Mouse (Mus musculus) embryonic facial prominence, embryonic 10.5 days (tissue): Measurements from ENCODE around the gene Hdgfl3. TPM values are rescaled to one million over a fixed set of nuclear protein-coding genes. Genes with fewer than 3 reads are reported as not detected.

ENCODE experiments used
- DNase-seq: peaks from one replicate; pipeline ENCODE4 v3.0.0-alpha.2; 2017; ENCODE audit warnings: low spot score
- H3K27ac ChIP-seq: fragments of 300-500 bp; sonication (generic); replicated peaks from 2 replicates; pipeline ENCODE4 v1.5.1; 2016; ENCODE audit warnings: mild to moderate bottlenecking
- H3K27me3 ChIP-seq: fragments of 300-500 bp; sonication (generic); replicated peaks from 2 replicates; pipeline ENCODE4 v1.6.1; 2016; ENCODE audit warnings: low read depth, mild to moderate bottlenecking; ENCODE audit not compliant: poor library complexity, severe bottlenecking
- H3K36me3 ChIP-seq: fragments of 300-500 bp; sonication (generic); replicated peaks from 2 replicates; pipeline ENCODE4 v1.6.1; 2016; ENCODE audit warnings: mild to moderate bottlenecking, moderate library complexity
- H3K4me1 ChIP-seq: fragments of 300-500 bp; sonication (generic); 2 replicates; pipeline ENCODE4 v1.6.1; 2016
- H3K4me3 ChIP-seq: fragments of 300-500 bp; sonication (generic); 2 replicates; pipeline ENCODE4 v1.5.1; 2016; ENCODE audit warnings: mild to moderate bottlenecking, moderate library complexity
- H3K9me3 ChIP-seq: fragments of 300-500 bp; sonication (generic); 2 replicates; pipeline ENCODE4 v1.6.1; 2016; ENCODE audit warnings: mild to moderate bottlenecking
- WGBS: fragments of 180-500 bp; shearing (Covaris S2); methylation state at CpG from one replicate; pipeline ENCODE4 v1.1.7; 2016; 5-methylcytosine and 5-hydroxymethylcytosine counted together
- polyA plus RNA-seq: library from polyadenylated mRNA; unstranded; fragments of >200 nt; fragmentation: Nextera tagmentation; extraction: Ambion mirVana; gene quantifications from 2 replicates; pipeline ENCODE4 v1.2.1, GENCODE M21; 2016

The Hdgfl3 gene
- polyA plus RNA-seq, 1 experiment from 2014 or later: 27.5 TPM

GRCm38 (mm10) chr7:81861461-81861860 lies 72.8 kb downstream of the Hdgfl3 start:
- H3K4me3 ChIP-seq: no peak overlapping the region
- H3K27ac ChIP-seq: no peak overlapping the region
- H3K27me3 ChIP-seq: peaks cover 63% of the 10 kb centered on the region
- DNase-seq: no peak
- no peaks in the 10 kb centered on the region; the same call in 1 of the 2 replicates for H3K36me3 ChIP-seq
- peaks cover 43% of the 10 kb centered on the region for H3K4me1 ChIP-seq
- H3K9me3 ChIP-seq: no peaks in the 10 kb centered on the region
- WGBS: 73% methylated on average over 2 of the region's 2 CpGs

- Histone ChIP-seq H3K36me3 (no peaks in the 10 kb centered on the region), H3K4me3 (no peak overlapping the region), H3K27me3 (peaks cover 67% of the 10 kb centered on the region), H3K4me1 (peaks cover 43% of the 10 kb centered on the region), H3K27ac (no peak overlapping the region), H3K9me3 (no peaks in the 10 kb centered on the region)
- WGBS: 81% methylated on average over 5 of the region's 5 CpGs
- DNase-seq: no peak
These were observed 73.3 kb downstream of the Hdgfl3 start for GRCm38 (mm10) chr7:81860996-81861395.

DNA sequence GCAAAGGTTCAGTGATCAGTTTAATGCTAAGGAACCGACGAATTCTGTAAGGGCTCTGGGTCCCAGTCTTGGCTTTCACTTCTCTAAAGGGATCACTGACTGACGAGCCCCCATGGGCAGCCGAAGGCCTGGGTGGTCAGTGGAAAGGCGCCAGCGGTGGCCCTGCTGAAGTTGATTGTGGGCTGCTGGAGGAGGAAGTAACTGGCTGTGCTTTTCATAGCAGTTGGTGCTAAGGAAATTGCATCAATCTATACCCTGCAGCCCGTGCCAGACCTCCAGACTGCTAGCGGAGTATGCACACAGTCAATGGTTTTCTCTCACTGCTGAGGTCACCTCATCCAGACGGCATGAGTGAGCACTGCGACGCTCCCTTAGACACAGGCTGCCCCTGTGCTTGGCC lies 74.2 kb downstream of the Hdgfl3 start:
- Histone ChIP-seq H3K4me3 (peak overlapping the region; percentile 80), H3K9me3 (no peaks in the 10 kb centered on the region), H3K27ac (no peak overlapping the region), H3K4me1 (peaks cover 43% of the 10 kb centered on the region), H3K36me3 (no peaks in the 10 kb centered on the region), H3K27me3 (peaks cover 70% of the 10 kb centered on the region)
- WGBS: 52% methylated on average over 11 of the region's 11 CpGs
- no peak for DNase-seq

DNA sequence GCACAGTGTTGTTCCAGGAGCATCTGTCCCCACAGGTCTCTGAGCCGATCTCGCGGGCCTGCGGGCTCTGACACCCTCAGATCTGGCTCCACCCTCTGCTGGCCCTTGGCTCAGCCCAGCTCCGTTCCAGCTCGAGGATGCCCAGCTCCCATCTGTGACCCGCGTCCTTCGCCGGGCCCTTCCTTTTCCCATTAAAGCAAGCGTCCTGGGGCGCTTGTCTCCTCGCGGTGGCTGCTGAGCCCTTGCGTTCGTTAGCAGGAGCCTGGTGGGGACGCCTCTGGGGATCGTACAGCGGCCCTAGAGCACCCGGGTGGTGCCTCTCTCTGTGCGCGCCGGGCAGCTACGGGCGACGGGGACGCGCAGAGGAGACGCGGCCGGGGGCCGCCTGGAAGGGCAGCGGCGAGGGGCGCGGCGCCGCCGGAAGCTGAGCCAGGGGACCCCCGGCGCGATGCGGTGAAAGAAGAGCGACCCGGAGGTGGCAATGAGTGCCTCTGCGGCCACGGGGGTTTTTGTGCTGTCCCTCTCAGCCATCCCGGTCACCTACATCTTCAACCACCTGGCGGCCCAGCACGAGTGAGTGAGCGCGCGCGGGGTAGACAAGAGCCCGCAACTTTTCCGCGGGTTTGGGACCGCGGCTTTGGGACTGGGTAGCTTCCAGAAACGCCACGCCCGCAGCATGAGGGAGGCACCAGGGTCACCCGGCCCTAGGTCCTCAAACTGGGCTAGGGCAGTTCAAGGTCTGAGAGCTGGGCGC lies 75.1 kb downstream of the Hdgfl3 start, which contains the start of gene Tm6sf1:
Gene Tm6sf1, plus strand, starts transcription at position 34 of the 754 bp plus-strand sequence.
- Histone ChIP-seq H3K36me3 (no peaks in the 10 kb centered on the region), H3K27me3 (peaks cover 70% of the 10 kb centered on the region), H3K4me1 (peaks cover 43% of the 10 kb centered on the region), H3K27ac (peak within 1 kb of the TSS; percentile 80), H3K9me3 (no peaks in the 10 kb centered on the region), H3K4me3 (peak within 1 kb of the TSS; percentile 80)
- DNase-seq: peak; percentile 69
- under 1% methylated on average over 64 of the region's 64 CpGs for WGBS

GRCm38 (mm10) chr7:81858236-81858635 lies 76.0 kb downstream of the Hdgfl3 start:
- Histone ChIP-seq H3K9me3 (no peaks in the 10 kb centered on the region), H3K4me3 (peak overlapping the region; percentile 80), H3K27ac (0 out of 2 replicates have a peak overlapping the region, but pooled peaks have one; percentile 80), H3K27me3 (peaks cover 70% of the 10 kb centered on the region), H3K4me1 (peaks cover 41% of the 10 kb centered on the region), H3K36me3 (no peaks in the 10 kb centered on the region)
- no peak for DNase-seq
- WGBS: 4% methylated on average over 9 of the region's 9 CpGs

DNA sequence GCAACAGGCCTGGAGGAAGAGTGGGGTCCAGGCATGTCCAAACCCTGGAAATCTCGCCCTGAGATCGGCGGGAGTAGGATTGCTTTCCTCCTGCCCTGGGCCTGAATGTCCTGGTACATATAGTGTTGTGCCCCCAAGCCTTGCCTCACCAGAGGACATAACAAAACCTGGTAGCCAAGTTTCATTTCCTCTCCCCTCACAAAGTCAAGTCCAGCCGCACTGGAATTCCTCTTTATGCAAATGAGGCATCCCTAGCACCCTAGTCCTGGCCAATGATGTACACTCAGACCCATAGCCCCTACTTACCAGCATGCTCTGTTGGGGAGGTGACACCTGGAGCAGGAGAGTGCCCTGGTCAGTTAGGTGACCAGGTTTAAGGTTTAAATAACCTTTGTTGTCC lies 78.1 kb downstream of the Hdgfl3 start:
- WGBS: 70% methylated on average over 4 of the region's 4 CpGs
- Histone ChIP-seq H3K9me3 (no peaks in the 10 kb centered on the region), H3K27me3 (peaks cover 54% of the 10 kb centered on the region), H3K4me1 (peaks cover 29% of the 10 kb centered on the region), H3K27ac (no peak overlapping the region), H3K36me3 (no peaks in the 10 kb centered on the region), H3K4me3 (no peak overlapping the region)
- DNase-seq: no peak

- Histone ChIP-seq H3K36me3 (no peaks in the 10 kb centered on the region), H3K27ac (no peak within 1 kb of the TSS), H3K4me1 (peaks cover 29% of the 10 kb centered on the region), H3K9me3 (no peaks in the 10 kb centered on the region), H3K27me3 (peaks cover 49% of the 10 kb centered on the region), H3K4me3 (no peak within 1 kb of the TSS)
- 75% methylated on average over 1 of the region's 1 CpGs for WGBS
- no peak for DNase-seq
These were observed 78.6 kb downstream of the Hdgfl3 start, which contains the start of gene Gm10160 for GRCm38 (mm10) chr7:81855694-81856093. Gene Gm10160 (minus strand): TSS chr7:81855794.

GRCm38 (mm10) chr7:81854568-81855307 lies 79.5 kb downstream of the Hdgfl3 start:
- no peak overlapping the region for H3K4me3 ChIP-seq
- H3K4me1 ChIP-seq: peaks cover 20% of the 10 kb centered on the region
- no peak overlapping the region for H3K27ac ChIP-seq
- no peaks in the 10 kb centered on the region for H3K36me3 ChIP-seq
- H3K9me3 ChIP-seq: no peaks in the 10 kb centered on the region
- 82% methylated on average over 8 of the region's 8 CpGs for WGBS
- peaks cover 40% of the 10 kb centered on the region for H3K27me3 ChIP-seq
- no peak for DNase-seq

GRCm38 (mm10) chr7:81851706-81852105 lies 82.6 kb downstream of the Hdgfl3 start:
- no peaks in the 10 kb centered on the region for H3K36me3 ChIP-seq
- H3K4me3 ChIP-seq: no peak overlapping the region
- 72% methylated on average over 3 of the region's 3 CpGs for WGBS
- no peak overlapping the region for H3K27ac ChIP-seq
- peaks cover 17% of the 10 kb centered on the region for H3K4me1 ChIP-seq
- DNase-seq: no peak
- peaks cover 9% of the 10 kb centered on the region for H3K27me3 ChIP-seq
- no peaks in the 10 kb centered on the region for H3K9me3 ChIP-seq

DNA sequence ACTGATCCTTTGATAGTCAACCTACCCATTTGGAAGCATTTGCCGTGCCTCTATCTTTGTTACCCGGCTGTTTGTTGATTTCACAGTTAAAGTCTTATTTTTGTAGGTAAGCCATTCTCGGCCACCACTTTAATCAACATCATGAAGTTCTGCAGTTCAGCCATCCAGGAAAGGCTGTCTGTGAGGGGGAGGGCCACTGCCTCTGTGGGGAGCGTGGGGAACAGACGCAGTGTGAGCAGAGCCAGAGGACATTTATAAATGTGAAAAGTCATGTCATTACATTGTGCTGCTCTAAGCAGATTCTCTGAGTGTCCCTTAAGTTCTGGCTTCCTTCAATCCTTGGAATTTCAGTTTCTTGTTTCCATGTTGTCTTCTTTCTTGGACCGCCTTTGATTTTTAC lies 84.1 kb downstream of the Hdgfl3 start:
- H3K9me3 ChIP-seq: no peaks in the 10 kb centered on the region
- no peak overlapping the region for H3K4me3 ChIP-seq
- peaks cover 26% of the 10 kb centered on the region for H3K4me1 ChIP-seq
- no peaks in the 10 kb centered on the region for H3K27me3 ChIP-seq
- DNase-seq: no peak
- WGBS: 92% methylated on average over 6 of the region's 6 CpGs
- H3K36me3 ChIP-seq: no peaks in the 10 kb centered on the region
- H3K27ac ChIP-seq: no peak overlapping the region

- H3K9me3 ChIP-seq: no peaks in the 10 kb centered on the region
- 91% methylated on average over 7 of the region's 7 CpGs for WGBS
- DNase-seq: no peak
These were observed 84.6 kb downstream of the Hdgfl3 start for GRCm38 (mm10) chr7:81849633-81850032.

GRCm38 (mm10) chr7:81849214-81849613 lies 85.1 kb downstream of the Hdgfl3 start:
- no peaks in the 10 kb centered on the region for H3K36me3 ChIP-seq
- H3K27ac ChIP-seq: no peak overlapping the region
- H3K4me3 ChIP-seq: no peak overlapping the region
- no peak for DNase-seq
- no peaks in the 10 kb centered on the region for H3K27me3 ChIP-seq
- no peaks in the 10 kb centered on the region for H3K9me3 ChIP-seq
- WGBS: 90% methylated on average over 5 of the region's 5 CpGs
- H3K4me1 ChIP-seq: peaks cover 31% of the 10 kb centered on the region

More at GRCm38 (mm10) chr7:81849633-81850032, 84.6 kb downstream of the Hdgfl3 start:
- Histone ChIP-seq H3K36me3 (no peaks in the 10 kb centered on the region), H3K27me3 (no peaks in the 10 kb centered on the region), H3K4me1 (peaks cover 31% of the 10 kb centered on the region), H3K4me3 (no peak overlapping the region), H3K27ac (no peak overlapping the region)

DNA sequence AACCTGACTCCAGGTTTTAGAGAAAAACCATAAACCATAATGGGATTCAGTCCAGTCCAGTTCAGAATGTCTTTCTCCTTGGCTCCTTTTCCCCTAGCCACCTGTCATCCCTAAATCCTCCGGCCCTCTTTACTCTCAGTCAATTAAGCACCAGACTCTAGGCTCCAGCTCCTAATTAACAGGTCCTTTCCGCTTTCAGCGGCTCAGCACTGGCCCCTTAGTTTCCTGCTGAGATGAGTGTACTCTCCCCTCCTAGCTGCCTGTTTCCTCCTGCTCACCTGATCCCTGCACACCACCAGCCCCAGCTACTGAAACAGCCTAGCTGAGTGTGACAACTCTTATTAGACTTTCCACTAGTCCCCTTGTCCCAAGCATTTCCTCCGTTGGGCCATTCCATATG lies 86.5 kb downstream of the Hdgfl3 start:
- H3K27ac ChIP-seq: no peak overlapping the region
- 23% methylated on average over 4 of the region's 4 CpGs for whole genome bisulfite sequencing

More for the DNA sequence above, 86.5 kb downstream of the Hdgfl3 start:
- Histone ChIP-seq H3K4me3 (no peak overlapping the region), H3K36me3 (no peaks in the 10 kb centered on the region), H3K4me1 (peaks cover 31% of the 10 kb centered on the region), H3K9me3 (no peaks in the 10 kb centered on the region), H3K27me3 (no peaks in the 10 kb centered on the region)
- DNase-seq: no peak
